Mouse (Mus musculus) gastrocnemius, postnatal 10 days (tissue): ENCODE measurements around the gene Gm21761. TPM values are rescaled to one million over a fixed set of nuclear protein-coding genes. Genes with fewer than 3 reads are reported as not detected.

Source experiments
- total RNA-seq, 2 experiments: library from RNA; stranded (reverse); gene quantifications; 2 replicates each; pipeline ENCODE4 v1.2.3; 2021

The Gm21761 gene
- total RNA-seq, 2 experiments from 2014 or later = not detected

Other genes starting within 250 kb of the Gm21761 start
- 10 to 100 TPM; 52.4 to 57.1 TPM for gene Hmgcs1, start 238.9 kb downstream of the Gm21761 start, total RNA-seq
- 1 to 10 TPM; 2.1 to 2.5 TPM for gene Nim1k, start 173.4 kb downstream of the Gm21761 start, total RNA-seq
- 10 to 100 TPM; 14.9 to 20.6 TPM for gene Zfp131, start 138.4 kb downstream of the Gm21761 start, total RNA-seq
- not detected for gene AF067063, start 99.1 kb downstream of the Gm21761 start, total RNA-seq
- not detected for gene D13Ertd608e, start 93.3 kb downstream of the Gm21761 start, total RNA-seq
- not detected for gene Tcstv1, start 34.5 kb downstream of the Gm21761 start, total RNA-seq
- not detected for gene B020031M17Rik, start 21.5 kb upstream of the Gm21761 start, total RNA-seq
- gene Gm36079, start 97.7 kb upstream of the Gm21761 start, total RNA-seq = not detected
- gene Gm21188, start 122.9 kb upstream of the Gm21761 start, total RNA-seq = under 1 TPM in 1 of 2 experiments, not detected in 1; 0.29 TPM
- not detected for gene Gm20767, start 211.0 kb upstream of the Gm21761 start, total RNA-seq
- not detected for gene Gm21818, start 243.2 kb upstream of the Gm21761 start, total RNA-seq